Mouse (Mus musculus) embryonic facial prominence, embryonic 14.5 days (tissue): Measurements from ENCODE around the gene Smap1. TPM values are rescaled to one million over a fixed set of nuclear protein-coding genes. Genes with fewer than 3 reads are reported as not detected.

Experiments
- ATAC-seq: fragments of 200-750 bp; cut with Nextera tagmentation; 2 replicates; pipeline ENCODE4 v1.8.0; 2017; ENCODE audit warnings: low read depth, moderate number of reproducible peaks, moderate TSS enrichment
- DNase-seq: peaks from one replicate; pipeline ENCODE4 v3.0.0-alpha.2; 2015; ENCODE audit warnings: low spot score
- H3K27ac ChIP-seq: fragments of 300-500 bp; sonication (generic); replicated peaks from 2 replicates; pipeline ENCODE4 v1.5.1; 2014; ENCODE audit warnings: low read depth, mild to moderate bottlenecking, low read length, moderate library complexity
- H3K27me3 ChIP-seq: fragments of 300-500 bp; sonication (generic); replicated peaks from 2 replicates; pipeline ENCODE4 v1.6.1; 2014; ENCODE audit warnings: low read length; ENCODE audit not compliant: control insufficient read depth, insufficient read depth
- H3K36me3 ChIP-seq: fragments of 300-500 bp; sonication (generic); 2 replicates; pipeline ENCODE4 v1.6.1; 2014; ENCODE audit warnings: low read length, mixed read lengths; ENCODE audit not compliant: control insufficient read depth, insufficient read depth
- H3K4me1 ChIP-seq: fragments of 300-500 bp; sonication (generic); 2 replicates; pipeline ENCODE4 v1.6.1; 2014; ENCODE audit warnings: antibody characterized with exemption, low read length; ENCODE audit not compliant: control insufficient read depth, insufficient read depth
- H3K4me2 ChIP-seq: fragments of 300-500 bp; sonication (generic); 2 replicates; pipeline ENCODE4 v1.6.1; 2014; ENCODE audit warnings: low read depth, mild to moderate bottlenecking, low read length, moderate library complexity, mixed read lengths
- H3K4me3 ChIP-seq: fragments of 300-500 bp; sonication (generic); 2 replicates; pipeline ENCODE4 v1.5.1; 2014; ENCODE audit warnings: low read depth, mild to moderate bottlenecking, low read length
- H3K9ac ChIP-seq: fragments of 300-500 bp; sonication (generic); 2 replicates; pipeline ENCODE4 v1.6.1; 2014; ENCODE audit warnings: low read depth, mild to moderate bottlenecking, low read length, moderate library complexity, mixed read lengths
- H3K9me3 ChIP-seq: fragments of 300-500 bp; sonication (generic); 2 replicates; pipeline ENCODE4 v1.6.1; 2016; ENCODE audit warnings: low read length; ENCODE audit not compliant: control insufficient read depth
- WGBS: fragments of 180-500 bp; shearing (Covaris S2); extraction: QIAGEN DNeasy Blood & Tissue Kit; methylation state at CpG from one replicate; pipeline ENCODE4 v1.1.7; 2014; 5-methylcytosine and 5-hydroxymethylcytosine counted together
- polyA plus RNA-seq: library from polyadenylated mRNA; unstranded; fragments of >200 nt; fragmentation: Nextera tagmentation; extraction: Ambion mirVana; gene quantifications from 2 replicates; pipeline ENCODE4 v1.2.1, GENCODE M21; 2014

Gene Smap1
- polyA plus RNA-seq, 1 experiment from 2014 or later = 55.4 TPM

DNA sequence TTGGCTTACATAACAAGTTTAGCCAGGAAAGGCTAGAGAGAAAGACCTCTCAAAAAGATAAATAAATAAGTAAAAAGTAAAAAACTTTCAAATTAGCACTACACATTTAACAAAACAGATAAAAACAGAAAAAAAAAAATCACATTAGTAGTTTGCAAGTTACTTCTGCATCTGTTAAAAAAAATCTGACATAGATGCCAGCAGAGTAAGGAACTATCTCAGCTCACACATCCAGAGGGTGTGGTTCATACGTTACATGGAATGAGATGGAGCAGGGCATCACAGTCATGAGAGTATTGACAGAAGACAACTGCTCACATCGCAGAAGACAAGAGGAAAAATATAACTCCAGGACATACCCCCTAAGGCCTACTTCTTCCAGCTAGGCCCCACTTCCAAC is 19.4 kb downstream of the Smap1 start:
- no peak overlapping the region for H3K9ac ChIP-seq
- no peaks in the 10 kb centered on the region for H3K4me1 ChIP-seq
- H3K27me3 ChIP-seq = no peaks in the 10 kb centered on the region
- no peaks in the 10 kb centered on the region for H3K9me3 ChIP-seq
- no peaks in the 10 kb centered on the region for H3K36me3 ChIP-seq
- ATAC-seq (no peak), DNase-seq (no peak)
- WGBS = 87% methylated on average over 2 of the region's 2 CpGs
- H3K27ac ChIP-seq = no peak overlapping the region
- no peak overlapping the region for H3K4me3 ChIP-seq
- no peak overlapping the region for H3K4me2 ChIP-seq

DNA sequence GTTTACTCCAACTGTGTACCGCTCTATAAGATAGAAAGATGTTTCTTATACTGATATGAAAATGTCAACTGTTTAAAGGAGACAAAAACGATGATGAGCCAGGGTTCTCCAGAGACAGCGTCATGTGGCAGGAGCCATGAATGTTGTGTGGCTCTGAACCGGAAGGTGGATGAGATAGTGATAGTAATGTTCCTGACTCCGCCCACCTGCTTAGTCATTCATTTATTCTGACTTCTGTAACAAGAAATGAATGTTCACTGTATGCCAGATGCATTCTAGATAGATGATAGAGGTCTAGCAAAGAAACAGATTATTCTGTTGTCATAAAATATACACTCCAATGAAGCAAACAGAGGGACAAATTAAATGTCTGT is 22.5 kb downstream of the Smap1 start:
- Histone ChIP-seq H3K4me2 (no peak overlapping the region), H3K36me3 (no peaks in the 10 kb centered on the region), H3K4me1 (no peaks in the 10 kb centered on the region), H3K4me3 (no peak overlapping the region), H3K27ac (no peak overlapping the region), H3K27me3 (no peaks in the 10 kb centered on the region), H3K9ac (no peak overlapping the region), H3K9me3 (no peaks in the 10 kb centered on the region)
- 88% methylated on average over 5 of the region's 5 CpGs for WGBS
- no peak for ATAC-seq
- DNase-seq = no peak

DNA sequence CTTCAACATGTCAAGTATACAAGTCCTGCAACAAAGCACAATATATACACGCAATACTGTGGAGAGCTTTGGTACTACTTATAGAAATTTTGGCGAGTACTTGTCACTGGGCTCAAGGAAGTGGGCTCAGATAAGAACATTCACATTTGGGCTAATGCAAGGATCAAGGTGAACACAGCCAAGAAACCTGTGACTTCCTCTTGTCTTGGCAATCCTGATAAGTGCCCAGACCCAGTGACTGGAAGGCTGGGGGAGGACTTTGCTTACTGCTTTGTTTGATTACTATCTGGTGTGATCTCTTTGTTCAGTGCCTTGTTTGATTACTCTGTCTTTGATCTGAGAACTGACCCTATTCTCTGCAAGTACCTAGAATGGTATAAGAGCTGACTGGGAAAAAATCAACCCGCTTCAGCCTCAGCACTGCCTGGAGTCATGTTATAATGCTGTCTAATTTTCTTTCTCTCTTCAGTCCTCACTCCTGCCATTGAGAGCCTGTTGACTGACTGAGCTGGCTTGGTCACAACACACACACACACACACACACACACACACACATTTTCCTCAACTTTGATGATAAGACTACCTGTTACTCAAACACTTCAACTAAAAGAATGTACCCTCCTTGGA is 23.0 kb downstream of the Smap1 start:
- H3K9me3 ChIP-seq = no peaks in the 10 kb centered on the region
- no peak overlapping the region for H3K9ac ChIP-seq
- no peak overlapping the region for H3K27ac ChIP-seq
- DNase-seq (no peak), ATAC-seq (no peak)
- no peak overlapping the region for H3K4me3 ChIP-seq
- no peaks in the 10 kb centered on the region for H3K27me3 ChIP-seq
- no peaks in the 10 kb centered on the region for H3K36me3 ChIP-seq
- H3K4me2 ChIP-seq = no peak overlapping the region
- 88% methylated on average over 3 of the region's 3 CpGs for whole genome bisulfite sequencing
- H3K4me1 ChIP-seq = no peaks in the 10 kb centered on the region

DNA sequence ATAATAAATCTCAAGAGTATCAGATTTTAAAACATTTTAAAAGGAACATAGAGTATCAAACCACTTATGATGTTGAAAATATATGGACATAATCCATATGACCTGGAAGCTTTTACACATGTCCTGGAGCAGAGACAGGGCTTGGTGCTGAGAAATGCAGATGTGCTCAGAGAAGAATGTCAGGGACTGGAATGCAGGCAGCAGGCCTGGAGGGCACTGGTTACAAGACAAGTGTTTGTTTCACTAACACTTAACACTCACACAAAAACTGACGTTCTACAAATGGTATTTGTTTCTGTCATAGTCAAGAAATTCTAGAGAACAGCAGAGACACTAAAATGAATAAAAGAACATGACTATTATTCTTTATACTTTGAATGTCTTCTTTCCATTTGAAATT is 30.0 kb downstream of the Smap1 start:
- no peaks in the 10 kb centered on the region for H3K27me3 ChIP-seq
- no peak overlapping the region for H3K27ac ChIP-seq
- H3K9me3 ChIP-seq = no peaks in the 10 kb centered on the region
- H3K4me1 ChIP-seq = no peaks in the 10 kb centered on the region
- no peaks in the 10 kb centered on the region for H3K36me3 ChIP-seq
- no peak overlapping the region for H3K4me2 ChIP-seq
- H3K9ac ChIP-seq = no peak overlapping the region
- no peak for ATAC-seq
- WGBS = 13% methylated on average over 1 of the region's 1 CpGs
- no peak overlapping the region for H3K4me3 ChIP-seq
- peak; percentile 22 for DNase-seq

DNA sequence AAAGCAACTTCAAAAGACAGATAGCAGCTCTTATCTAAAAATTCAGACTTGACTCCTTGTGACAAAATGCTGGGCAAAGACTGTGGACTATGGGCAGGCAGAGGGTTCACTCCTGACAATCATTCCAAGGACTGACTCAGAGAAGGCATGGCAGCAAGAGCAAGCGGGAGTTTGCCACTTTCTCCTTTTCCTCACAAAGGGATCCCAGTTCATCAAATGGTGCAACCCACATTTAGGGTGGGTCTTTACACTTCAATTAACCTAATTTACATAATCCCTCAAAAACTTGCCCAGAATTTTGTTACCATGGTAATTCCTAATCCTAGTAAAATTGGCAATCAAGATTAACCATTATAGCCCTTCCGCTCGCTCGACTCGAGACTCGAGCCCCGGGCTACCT is 37.2 kb downstream of the Smap1 start:
- WGBS = 91% methylated on average over 7 of the region's 7 CpGs
- no peaks in the 10 kb centered on the region for H3K27me3 ChIP-seq
- H3K4me1 ChIP-seq = no peaks in the 10 kb centered on the region
- H3K9ac ChIP-seq = no peak overlapping the region
- no peak overlapping the region for H3K4me3 ChIP-seq
- H3K9me3 ChIP-seq = no peaks in the 10 kb centered on the region
- ATAC-seq (no peak), DNase-seq (no peak)
- no peak overlapping the region for H3K4me2 ChIP-seq
- H3K27ac ChIP-seq = no peak overlapping the region
- H3K36me3 ChIP-seq = no peaks in the 10 kb centered on the region

DNA sequence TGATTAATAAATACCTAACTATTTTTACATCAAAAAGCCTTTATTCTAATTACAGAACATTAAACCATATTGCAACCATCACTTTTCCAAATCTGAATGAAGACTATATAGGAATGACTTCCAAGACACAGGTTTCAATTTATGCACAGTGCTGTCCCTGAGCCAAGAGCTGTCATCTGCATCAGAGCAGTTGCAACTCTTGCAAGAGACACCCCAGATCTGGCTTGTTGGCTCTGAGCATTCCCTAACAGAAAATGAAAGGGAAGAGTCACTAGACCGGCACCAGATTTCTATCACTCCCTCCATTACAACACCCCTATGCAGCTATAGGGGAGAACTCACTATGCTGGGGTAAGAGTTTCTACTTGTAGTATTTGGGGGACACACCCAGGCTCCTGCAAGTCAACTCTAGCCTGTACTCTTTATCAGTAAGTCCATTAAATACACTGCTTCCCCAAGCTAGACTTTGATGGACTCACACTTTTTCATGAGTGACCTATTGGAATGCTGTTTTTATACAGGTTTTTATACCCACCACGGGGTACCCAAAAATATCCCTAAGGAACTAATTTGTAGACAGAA is 37.9 kb downstream of the Smap1 start:
- WGBS = 80% methylated on average over 2 of the region's 2 CpGs
- no peaks in the 10 kb centered on the region for H3K9me3 ChIP-seq
- ATAC-seq = no peak
- no peaks in the 10 kb centered on the region for H3K36me3 ChIP-seq
- no peaks in the 10 kb centered on the region for H3K4me1 ChIP-seq
- DNase-seq = no peak
- H3K27ac ChIP-seq = no peak overlapping the region
- H3K4me2 ChIP-seq = no peak overlapping the region
- H3K9ac ChIP-seq = no peak overlapping the region
- no peaks in the 10 kb centered on the region for H3K27me3 ChIP-seq
- H3K4me3 ChIP-seq = no peak overlapping the region

DNA sequence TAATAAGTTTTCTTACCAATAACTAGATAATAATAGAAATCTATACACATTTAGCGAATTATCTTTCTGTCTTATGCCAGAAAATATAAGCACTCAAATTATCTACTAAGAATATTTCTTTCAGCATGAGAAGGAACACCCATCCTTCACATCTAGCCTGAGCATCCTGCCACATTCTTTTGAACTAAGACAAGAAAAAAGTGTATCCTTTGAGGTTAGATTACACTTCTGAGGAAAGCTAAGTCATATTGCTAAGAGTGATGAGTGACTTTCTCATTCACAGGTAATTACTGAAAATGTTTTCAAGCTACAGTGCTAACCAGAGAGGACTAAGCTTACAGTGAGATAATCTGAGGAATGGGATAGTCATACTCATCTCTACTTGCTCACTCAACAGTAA is 39.4 kb downstream of the Smap1 start:
- Histone ChIP-seq H3K4me1 (no peaks in the 10 kb centered on the region), H3K27ac (no peak overlapping the region), H3K4me2 (no peak overlapping the region), H3K9me3 (no peaks in the 10 kb centered on the region), H3K36me3 (no peaks in the 10 kb centered on the region), H3K9ac (no peak overlapping the region), H3K27me3 (no peaks in the 10 kb centered on the region), H3K4me3 (no peak overlapping the region)
- ATAC-seq (no peak), DNase-seq (no peak)
- 96% methylated on average over 1 of the region's 1 CpGs for WGBS

DNA sequence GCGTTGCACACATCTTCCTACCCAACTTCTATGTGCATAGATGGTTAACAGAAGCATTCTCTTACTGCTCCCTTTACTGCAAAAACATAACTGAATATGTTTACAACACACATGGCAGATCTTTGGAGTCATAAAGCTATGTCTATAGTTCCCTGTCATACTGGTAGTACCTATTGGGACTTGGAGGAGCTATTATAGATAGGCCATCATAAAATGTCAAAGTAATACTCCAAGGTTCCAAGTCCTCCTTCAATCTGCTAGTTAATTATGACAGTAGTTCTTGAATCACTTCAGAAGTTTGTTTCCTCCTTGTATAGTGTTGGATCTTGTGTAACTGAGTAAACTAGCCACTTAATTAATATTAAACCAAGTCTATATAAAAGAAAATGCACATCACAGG is 49.9 kb downstream of the Smap1 start:
- Histone ChIP-seq H3K9me3 (no peaks in the 10 kb centered on the region), H3K9ac (no peak overlapping the region), H3K27me3 (no peaks in the 10 kb centered on the region), H3K4me2 (no peak overlapping the region), H3K4me1 (peaks cover 2% of the 10 kb centered on the region; the same call in 1 of the 2 replicates), H3K36me3 (peaks cover 31% of the 10 kb centered on the region), H3K4me3 (no peak overlapping the region), H3K27ac (no peak overlapping the region)
- 100% methylated on average over 1 of the region's 1 CpGs for WGBS
- DNase-seq (no peak), ATAC-seq (no peak)

DNA sequence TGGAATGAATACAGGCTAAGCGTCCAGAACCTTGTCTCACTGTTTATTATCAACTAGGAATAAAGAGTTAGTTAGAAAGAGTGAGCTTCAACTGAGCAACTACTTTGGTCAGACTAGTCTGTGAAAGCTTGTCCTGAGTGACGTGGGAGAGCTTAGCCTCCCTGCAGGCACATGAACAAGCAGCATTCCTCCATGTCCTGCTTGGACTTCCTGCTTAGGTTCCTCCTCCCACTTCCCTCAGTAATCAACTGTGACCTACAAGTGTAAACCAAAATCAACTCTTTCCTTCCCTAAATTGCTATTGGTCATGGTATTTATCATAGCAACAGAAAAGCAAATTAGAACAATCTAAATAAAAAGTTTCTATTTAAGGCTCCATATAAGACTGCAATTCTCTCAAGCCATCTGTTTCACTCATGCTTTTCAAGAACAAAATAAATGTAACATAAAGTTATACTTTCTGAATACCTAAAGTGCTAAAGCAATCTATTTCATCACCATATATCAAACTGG is 54.7 kb downstream of the Smap1 start:
- ATAC-seq (no peak), DNase-seq (no peak)
- Histone ChIP-seq H3K36me3 (peaks cover 17% of the 10 kb centered on the region), H3K9ac (no peak overlapping the region), H3K27me3 (no peaks in the 10 kb centered on the region), H3K4me1 (peaks cover 3% of the 10 kb centered on the region; the same call in 1 of the 2 replicates), H3K9me3 (no peaks in the 10 kb centered on the region), H3K27ac (no peak overlapping the region), H3K4me3 (no peak overlapping the region), H3K4me2 (no peak overlapping the region)
- WGBS = 68% methylated on average over 2 of the region's 2 CpGs
